Mouse (Mus musculus) forebrain, postnatal 0 days (tissue): Measurements from ENCODE around the gene Rapgef2. TPM values are rescaled to one million over a fixed set of nuclear protein-coding genes. Genes with fewer than 3 reads are reported as not detected.
"Not testable (repeated sequence)": the region's sequence is repeated elsewhere in the genome, so short reads cannot be mapped to it uniquely, and the experiment has no call there.

Experiments used
- ATAC-seq: fragments of 200-750 bp; cut with Nextera tagmentation; 2 replicates; pipeline ENCODE4 v1.8.0; 2017; ENCODE audit warnings: mild to moderate bottlenecking, moderate library complexity
- DNase-seq: peaks from one replicate; pipeline ENCODE4 v3.0.0-alpha.2; 2015
- H3K27ac ChIP-seq: fragments of 300-500 bp; sonication (generic); 2 replicates; pipeline ENCODE4 v1.5.1; 2014; ENCODE audit warnings: low read depth, mild to moderate bottlenecking, antibody characterized with exemption, low read length, moderate library complexity, mixed read lengths
- H3K27me3 ChIP-seq: fragments of 300-500 bp; sonication (generic); 2 replicates; pipeline ENCODE4 v1.6.1; 2014; ENCODE audit warnings: mild to moderate bottlenecking, low read length, mixed read lengths; ENCODE audit not compliant: insufficient read depth
- H3K36me3 ChIP-seq: fragments of 300-500 bp; sonication (generic); 2 replicates; pipeline ENCODE4 v1.6.1; 2014; ENCODE audit warnings: mild to moderate bottlenecking, moderate library complexity; ENCODE audit not compliant: insufficient read depth
- H3K4me1 ChIP-seq: fragments of 300-500 bp; sonication (generic); 2 replicates; pipeline ENCODE4 v1.6.1; 2014; ENCODE audit warnings: antibody characterized with exemption; ENCODE audit not compliant: insufficient read depth
- H3K4me2 ChIP-seq: fragments of 300-500 bp; sonication (generic); 2 replicates; pipeline ENCODE4 v1.6.1; 2014; ENCODE audit warnings: low read depth, mild to moderate bottlenecking, moderate library complexity
- H3K4me3 ChIP-seq: fragments of 300-500 bp; sonication (generic); 2 replicates; pipeline ENCODE4 v1.5.1; 2014; ENCODE audit warnings: low read depth, low read length, mixed read lengths
- H3K9ac ChIP-seq: fragments of 300-500 bp; sonication (generic); 2 replicates; pipeline ENCODE4 v1.6.1; 2014; ENCODE audit warnings: mild to moderate bottlenecking
- H3K9me3 ChIP-seq: fragments of 300-500 bp; sonication (generic); 2 replicates; pipeline ENCODE4 v1.6.1; 2016; ENCODE audit warnings: low read length
- CTCF ChIP-seq: sonication (generic); IDR thresholded peaks from 2 replicates; pipeline ENCODE4 v1.5.1; 2016; ENCODE audit warnings: antibody characterized with exemption, control low read depth, low read depth
- WGBS: fragments of 180-500 bp; shearing (Covaris S2); extraction: QIAGEN DNeasy Blood & Tissue Kit; methylation state at CpG from one replicate; pipeline ENCODE4 v1.1.7; 2014; 5-methylcytosine and 5-hydroxymethylcytosine counted together
- polyA plus RNA-seq: library from polyadenylated mRNA; unstranded; fragments of >200 nt; fragmentation: Nextera tagmentation; extraction: Ambion mirVana; gene quantifications from 2 replicates; pipeline ENCODE4 v1.2.1, GENCODE M21; 2015
- total RNA-seq: library from RNA; depleted of rRNA; stranded (reverse); fragments of >200 nt; gene quantifications from 2 replicates; pipeline ENCODE4 v1.2.3, GENCODE M21; 2014

The Rapgef2 gene
- total and polyA plus RNA-seq, 2 experiments from 2014 or later = 8.9 to 61.5 TPM

GRCm38 (mm10) chr3:79179499-79180053, 106.7 kb downstream of the Rapgef2 start:
- H3K4me2 ChIP-seq = no peak overlapping the region
- no peaks in the 10 kb centered on the region for H3K36me3 ChIP-seq
- no peaks in the 10 kb centered on the region for H3K27me3 ChIP-seq
- ATAC-seq (peak; percentile 25; the same call in 1 of the 2 replicates), DNase-seq (no peak)
- TF ChIP-seq CTCF = no peak
- H3K9ac ChIP-seq = no peak overlapping the region
- H3K4me3 ChIP-seq = no peak overlapping the region
- WGBS = 99% methylated on average over 2 of the region's 2 CpGs
- no peaks in the 10 kb centered on the region for H3K9me3 ChIP-seq
- 0 out of 2 replicates have a peak, but pooled peaks cover 6% of the 10 kb centered on the region for H3K4me1 ChIP-seq
- H3K27ac ChIP-seq = no peak overlapping the region

DNA sequence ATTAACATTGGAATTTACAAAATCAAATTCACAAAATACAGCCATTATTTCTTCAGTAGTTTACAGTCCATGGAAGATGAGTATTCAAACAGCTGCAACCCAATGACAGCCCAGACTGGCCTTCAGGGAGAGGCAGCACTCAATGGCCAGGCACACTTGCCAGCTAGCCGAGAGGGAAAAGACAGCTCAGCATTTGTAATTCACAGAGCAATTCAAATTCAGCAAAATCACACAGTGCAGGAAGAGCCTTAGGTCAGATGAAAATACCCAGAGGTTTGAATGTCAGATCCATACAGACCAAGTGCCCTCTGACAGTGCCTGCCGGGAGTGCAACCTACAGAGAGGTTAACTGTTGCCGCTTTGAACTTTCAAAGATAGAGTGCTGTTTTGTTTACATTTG, 107.6 kb downstream of the Rapgef2 start:
- Histone ChIP-seq H3K9me3 (no peaks in the 10 kb centered on the region), H3K4me1 (0 out of 2 replicates have a peak, but pooled peaks cover 6% of the 10 kb centered on the region), H3K36me3 (no peaks in the 10 kb centered on the region), H3K4me2 (no peak overlapping the region), H3K4me3 (no peak overlapping the region), H3K27ac (no peak overlapping the region), H3K9ac (no peak overlapping the region), H3K27me3 (no peaks in the 10 kb centered on the region)
- 50% methylated on average over 3 of the region's 3 CpGs for WGBS
- DNase-seq (no peak), ATAC-seq (no peak)
- TF ChIP-seq CTCF = no peak

- TF ChIP-seq CTCF = no peak
- Histone ChIP-seq H3K9me3 (no peaks in the 10 kb centered on the region), H3K4me2 (no peak overlapping the region), H3K27me3 (no peaks in the 10 kb centered on the region), H3K4me1 (0 out of 2 replicates have a peak, but pooled peaks cover 6% of the 10 kb centered on the region), H3K9ac (no peak overlapping the region), H3K4me3 (no peak overlapping the region), H3K27ac (no peak overlapping the region), H3K36me3 (no peaks in the 10 kb centered on the region)
- no peak for DNase-seq
- 79% methylated on average over 6 of the region's 6 CpGs for WGBS
- no peak for ATAC-seq
These were observed 108.2 kb downstream of the Rapgef2 start for GRCm38 (mm10) chr3:79178070-79178469.

DNA sequence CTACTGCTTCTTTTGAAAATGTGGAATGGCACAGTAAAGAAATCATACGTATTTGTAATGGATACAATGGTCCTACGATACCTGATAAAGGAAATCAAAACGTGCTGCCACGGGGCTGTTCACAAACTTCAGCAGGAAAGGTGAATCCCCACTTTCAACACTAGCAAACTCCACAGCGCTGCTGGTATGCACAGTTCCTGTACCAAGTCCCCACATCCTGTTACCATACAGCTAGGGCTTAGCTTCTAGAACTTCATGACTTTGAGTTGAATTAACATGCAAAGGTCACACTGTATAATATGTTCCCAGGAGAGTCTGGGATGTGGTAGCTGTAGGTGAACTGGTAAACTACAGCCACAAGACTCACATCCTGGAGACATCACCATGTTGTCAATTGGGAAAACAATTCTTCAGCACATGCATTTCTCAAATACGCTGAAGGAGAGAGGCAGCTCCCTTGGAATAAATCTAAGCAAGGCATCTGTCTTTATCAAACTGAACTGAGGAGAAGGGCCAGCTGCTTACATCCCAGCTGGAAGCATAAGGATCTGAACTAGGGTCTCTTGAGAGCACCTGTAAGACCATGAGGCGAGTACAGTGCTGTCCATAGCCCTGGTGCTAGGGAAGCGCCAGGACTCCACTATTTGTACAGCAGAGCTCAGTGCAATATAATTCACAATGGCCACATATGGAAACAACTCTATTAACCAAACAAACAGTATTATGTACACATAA, 109.0 kb downstream of the Rapgef2 start:
- 91% methylated on average over 8 of the region's 8 CpGs for WGBS
- ATAC-seq = no peak
- TF ChIP-seq CTCF = no peak
- Histone ChIP-seq H3K9ac (no peak overlapping the region), H3K27ac (no peak overlapping the region), H3K27me3 (no peaks in the 10 kb centered on the region), H3K9me3 (no peaks in the 10 kb centered on the region), H3K4me3 (no peak overlapping the region), H3K4me1 (0 out of 2 replicates have a peak, but pooled peaks cover 6% of the 10 kb centered on the region), H3K4me2 (no peak overlapping the region), H3K36me3 (0 out of 2 replicates have a peak, but pooled peaks cover 5% of the 10 kb centered on the region)
- no peak for DNase-seq

GRCm38 (mm10) chr3:79174168-79174567, 112.1 kb downstream of the Rapgef2 start:
- H3K4me1 ChIP-seq = no peaks in the 10 kb centered on the region
- no peaks in the 10 kb centered on the region for H3K27me3 ChIP-seq
- no peak for ATAC-seq
- H3K9ac ChIP-seq = no peak overlapping the region
- no peak overlapping the region for H3K4me2 ChIP-seq
- no peak overlapping the region for H3K4me3 ChIP-seq
- no peak for DNase-seq
- no peak for TF ChIP-seq CTCF
- no peak overlapping the region for H3K27ac ChIP-seq
- H3K36me3 ChIP-seq = 0 out of 2 replicates have a peak, but pooled peaks cover 12% of the 10 kb centered on the region
- no peaks in the 10 kb centered on the region for H3K9me3 ChIP-seq
- 85% methylated on average over 6 of the region's 6 CpGs for WGBS

DNA sequence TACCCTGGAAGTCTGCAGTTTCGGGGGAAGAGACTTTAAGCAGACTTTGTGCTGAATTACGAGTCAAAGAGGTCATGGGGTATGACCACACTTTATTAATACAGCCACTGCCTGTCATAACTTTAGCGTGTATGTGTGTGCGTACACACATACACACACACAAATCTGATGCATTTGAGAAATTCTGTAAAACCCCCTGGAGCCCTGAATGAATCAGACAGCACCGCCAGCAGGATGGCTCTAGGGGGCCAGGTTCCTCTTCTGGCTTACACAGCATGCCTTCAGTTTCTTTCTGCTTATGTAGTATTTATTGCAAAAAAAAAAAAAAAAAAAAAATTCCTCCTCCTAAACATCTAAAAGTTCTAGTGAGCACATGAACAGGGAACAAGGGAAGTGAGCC, 113.0 kb downstream of the Rapgef2 start:
- Histone ChIP-seq H3K27me3 (no peaks in the 10 kb centered on the region), H3K4me3 (no peak overlapping the region), H3K9ac (no peak overlapping the region), H3K4me2 (no peak overlapping the region), H3K4me1 (no peaks in the 10 kb centered on the region), H3K9me3 (no peaks in the 10 kb centered on the region), H3K36me3 (0 out of 2 replicates have a peak, but pooled peaks cover 12% of the 10 kb centered on the region), H3K27ac (no peak overlapping the region)
- no peak for ATAC-seq
- WGBS = 95% methylated on average over 5 of the region's 5 CpGs
- no peak for TF ChIP-seq CTCF
- no peak for DNase-seq

GRCm38 (mm10) chr3:79171146-79171545, 115.2 kb downstream of the Rapgef2 start:
- not testable (repeated sequence) for H3K4me3 ChIP-seq, H3K27me3 ChIP-seq, H3K27ac ChIP-seq, H3K9ac ChIP-seq, DNase-seq, H3K4me1 ChIP-seq, H3K9me3 ChIP-seq, ATAC-seq, H3K4me2 ChIP-seq
- 97% methylated on average over 8 of the region's 8 CpGs for WGBS
- 0 out of 2 replicates have a peak, but pooled peaks cover 12% of the 10 kb centered on the region for H3K36me3 ChIP-seq
